Mouse (Mus musculus) heart, embryonic 16.5 days (tissue): ENCODE measurements around the gene Zbed4. TPM values are rescaled to one million over a fixed set of nuclear protein-coding genes. Genes with fewer than 3 reads are reported as not detected.
"Not testable (repeated sequence)": the region's sequence is repeated elsewhere in the genome, so short reads cannot be mapped to it uniquely, and the experiment has no call there.

Experiments used
- ATAC-seq: fragments of 200-750 bp; cut with Nextera tagmentation; replicated peaks from 2 replicates; pipeline ENCODE4 v1.8.0; 2017; ENCODE audit warnings: moderate number of reproducible peaks; ENCODE audit not compliant: insufficient read depth, low FRiP score; ENCODE audit errors: extremely low read depth
- H3K27ac ChIP-seq: fragments of 300-500 bp; sonication (generic); 2 replicates; pipeline ENCODE4 v1.5.1; 2014; ENCODE audit warnings: mild to moderate bottlenecking, low read length, control low read depth, moderate library complexity
- H3K27me3 ChIP-seq: fragments of 300-500 bp; sonication (generic); 2 replicates; pipeline ENCODE4 v1.6.1; 2014; ENCODE audit warnings: low read length, mixed read lengths; ENCODE audit not compliant: control insufficient read depth, insufficient read depth
- H3K36me3 ChIP-seq: fragments of 300-500 bp; sonication (generic); 2 replicates; pipeline ENCODE4 v1.6.1; 2014; ENCODE audit not compliant: control insufficient read depth, insufficient read depth
- H3K4me1 ChIP-seq: fragments of 300-500 bp; sonication (generic); 2 replicates; pipeline ENCODE4 v1.6.1; 2014; ENCODE audit warnings: low read length, mixed read lengths; ENCODE audit not compliant: control insufficient read depth, insufficient read depth
- H3K4me2 ChIP-seq: fragments of 300-500 bp; sonication (generic); 2 replicates; pipeline ENCODE4 v1.6.1; 2014; ENCODE audit warnings: low read depth, mild to moderate bottlenecking, control low read depth, low read length
- H3K4me3 ChIP-seq: fragments of 300-500 bp; sonication (generic); 2 replicates; pipeline ENCODE4 v1.5.1; 2014; ENCODE audit warnings: mild to moderate bottlenecking, control low read depth, low read length
- H3K9ac ChIP-seq: fragments of 300-500 bp; sonication (generic); 2 replicates; pipeline ENCODE4 v1.6.1; 2014; ENCODE audit warnings: low read length, control low read depth
- H3K9me3 ChIP-seq: fragments of 300-500 bp; sonication (generic); replicated peaks from 2 replicates; pipeline ENCODE4 v1.6.1; 2016; ENCODE audit warnings: low read length; ENCODE audit not compliant: control insufficient read depth
- WGBS: fragments of 180-500 bp; shearing (Covaris S2); extraction: QIAGEN DNeasy Blood & Tissue Kit; methylation state at CpG from one replicate; pipeline ENCODE4 v1.1.7; 2014; 5-methylcytosine and 5-hydroxymethylcytosine counted together
- polyA plus RNA-seq: library from polyadenylated mRNA; unstranded; fragments of >200 nt; fragmentation: Nextera tagmentation; extraction: Ambion mirVana; gene quantifications from 2 replicates; pipeline ENCODE4 v1.2.1, GENCODE M21; 2015

Zbed4 gene
- polyA plus RNA-seq, 1 experiment from 2014 or later: 14.1 TPM

GRCm38 (mm10) chr15:88750032-88750431 lies 1.4 kb upstream of the Zbed4 start:
- 81% methylated on average over 10 of the region's 10 CpGs for WGBS
- no peaks in the 10 kb centered on the region for H3K27me3 ChIP-seq
- H3K4me2 ChIP-seq: peak overlapping the region; percentile 91; the same call in 1 of the 2 replicates

GRCm38 (mm10) chr15:88750677-88751563 lies 540 bp upstream of the Zbed4 start:
- peak; percentile 98 for ATAC-seq
- Histone ChIP-seq H3K4me1 (peaks cover 12% of the 10 kb centered on the region), H3K4me2 (peak overlapping the region; percentile 91), H3K4me3 (peak overlapping the region; percentile 86), H3K27ac (peak overlapping the region; percentile 98), H3K27me3 (no peaks in the 10 kb centered on the region), H3K36me3 (0 out of 2 replicates have a peak, but pooled peaks cover 3% of the 10 kb centered on the region), H3K9ac (peak overlapping the region; percentile 85), H3K9me3 (no peaks in the 10 kb centered on the region)
- 6% methylated on average over 53 of the region's 54 CpGs for WGBS

More at GRCm38 (mm10) chr15:88750032-88750431, 1.4 kb upstream of the Zbed4 start:
- H3K9ac ChIP-seq: no peak overlapping the region
- H3K36me3 ChIP-seq: no peaks in the 10 kb centered on the region
- no peak for ATAC-seq
- H3K9me3 ChIP-seq: no peaks in the 10 kb centered on the region
- H3K27ac ChIP-seq: peak overlapping the region; percentile 98; the same call in 1 of the 2 replicates
- no peak overlapping the region for H3K4me3 ChIP-seq
- H3K4me1 ChIP-seq: peaks cover 12% of the 10 kb centered on the region

DNA sequence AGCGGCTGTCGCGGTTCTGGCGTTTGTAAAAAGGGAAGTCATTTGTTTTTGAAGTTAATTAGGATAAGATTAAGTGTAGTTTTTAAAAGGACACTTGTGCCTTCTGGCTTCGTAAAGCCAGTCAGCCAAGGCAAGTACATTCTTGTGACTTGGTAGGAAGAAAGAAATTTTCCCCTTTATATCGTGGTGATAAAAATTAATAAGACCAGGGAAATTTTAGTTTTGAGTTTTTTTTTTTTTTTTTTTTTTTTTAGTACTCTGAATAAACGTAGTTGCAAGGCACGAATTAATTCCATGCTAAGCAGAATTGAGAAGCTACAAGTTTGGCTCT lies 908 bp downstream of the Zbed4 start:
- Histone ChIP-seq H3K4me2 (peak overlapping the region; percentile 67), H3K9me3 (no peaks in the 10 kb centered on the region), H3K36me3 (0 out of 2 replicates have a peak, but pooled peaks cover 3% of the 10 kb centered on the region), H3K27ac (peak overlapping the region; percentile 86), H3K27me3 (no peaks in the 10 kb centered on the region), H3K4me1 (peaks cover 15% of the 10 kb centered on the region), H3K4me3 (peak overlapping the region; percentile 86), H3K9ac (peak overlapping the region; percentile 90)
- no peak for ATAC-seq
- under 1% methylated on average over 8 of the region's 8 CpGs for WGBS

- H3K4me3 ChIP-seq: no peak overlapping the region
- H3K4me1 ChIP-seq: peaks cover 32% of the 10 kb centered on the region
- H3K27me3 ChIP-seq: no peaks in the 10 kb centered on the region
- H3K4me2 ChIP-seq: no peak overlapping the region
- ATAC-seq: no peak
- no peaks in the 10 kb centered on the region for H3K9me3 ChIP-seq
- no peak overlapping the region for H3K9ac ChIP-seq
- WGBS: 63% methylated on average over 2 of the region's 2 CpGs
- peaks cover 7% of the 10 kb centered on the region; the same call in 1 of the 2 replicates for H3K36me3 ChIP-seq
- no peak overlapping the region for H3K27ac ChIP-seq
Measured at GRCm38 (mm10) chr15:88754896-88755295, 3.4 kb downstream of the Zbed4 start.

- WGBS: 94% methylated on average over 18 of the region's 18 CpGs
- Histone ChIP-seq H3K27ac (no peak overlapping the region), H3K4me2 (no peak overlapping the region), H3K4me3 (no peak overlapping the region), H3K9me3 (no peaks in the 10 kb centered on the region), H3K9ac (no peak overlapping the region), H3K36me3 (peaks cover 10% of the 10 kb centered on the region; the same call in 1 of the 2 replicates), H3K27me3 (no peaks in the 10 kb centered on the region), H3K4me1 (peaks cover 28% of the 10 kb centered on the region)
- ATAC-seq: no peak
Measured at GRCm38 (mm10) chr15:88755761-88756160, 4.3 kb downstream of the Zbed4 start.

GRCm38 (mm10) chr15:88758061-88758460 lies 6.6 kb downstream of the Zbed4 start:
- Histone ChIP-seq H3K4me2 (peak overlapping the region; percentile 49), H3K36me3 (peaks cover 21% of the 10 kb centered on the region)
- 36% methylated on average over 3 of the region's 3 CpGs for WGBS

GRCm38 (mm10) chr15:88761551-88761950 lies 10.1 kb downstream of the Zbed4 start:
- no peak overlapping the region for H3K9ac ChIP-seq
- peaks cover 20% of the 10 kb centered on the region for H3K4me1 ChIP-seq
- ATAC-seq: no peak
- H3K27me3 ChIP-seq: no peaks in the 10 kb centered on the region
- 79% methylated on average over 4 of the region's 4 CpGs for WGBS
- peaks cover 27% of the 10 kb centered on the region for H3K36me3 ChIP-seq
- H3K4me3 ChIP-seq: no peak overlapping the region
- no peak overlapping the region for H3K27ac ChIP-seq
- H3K9me3 ChIP-seq: no peaks in the 10 kb centered on the region
- no peak overlapping the region for H3K4me2 ChIP-seq

More at GRCm38 (mm10) chr15:88758061-88758460, 6.6 kb downstream of the Zbed4 start:
- Histone ChIP-seq H3K9ac (no peak overlapping the region), H3K4me3 (no peak overlapping the region), H3K4me1 (peaks cover 23% of the 10 kb centered on the region), H3K9me3 (no peaks in the 10 kb centered on the region), H3K27ac (peak overlapping the region; percentile 70), H3K27me3 (no peaks in the 10 kb centered on the region)
- ATAC-seq: no peak

DNA sequence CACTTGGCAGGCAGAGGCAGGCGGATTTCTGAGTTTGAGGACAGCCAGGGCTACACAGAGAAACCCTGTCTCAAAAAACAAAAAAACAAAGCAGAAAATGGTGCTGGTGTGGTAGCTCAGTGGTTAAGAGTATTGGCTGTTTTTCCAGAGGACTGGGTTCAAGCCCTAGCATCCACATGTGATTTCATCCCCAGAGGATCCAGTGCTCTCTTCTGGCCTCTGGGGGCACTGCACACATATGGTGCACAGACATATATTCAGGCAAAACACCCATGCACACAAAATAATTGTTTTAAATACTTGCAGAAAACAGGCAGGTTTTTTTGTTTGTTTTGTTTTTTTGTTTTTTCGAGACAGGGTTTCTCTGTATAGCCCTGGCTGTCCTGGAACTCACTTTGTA lies 14.7 kb downstream of the Zbed4 start:
- H3K27me3 ChIP-seq, ATAC-seq, H3K9ac ChIP-seq, H3K27ac ChIP-seq, H3K4me1 ChIP-seq, H3K9me3 ChIP-seq, H3K4me2 ChIP-seq, H3K4me3 ChIP-seq: not testable (repeated sequence)
- peaks cover 26% of the 10 kb centered on the region for H3K36me3 ChIP-seq
- WGBS: 91% methylated on average over 2 of the region's 2 CpGs

GRCm38 (mm10) chr15:88768537-88768936 lies 17.1 kb downstream of the Zbed4 start:
- ATAC-seq: no peak
- Histone ChIP-seq H3K27me3 (no peaks in the 10 kb centered on the region), H3K27ac (no peak overlapping the region), H3K4me2 (no peak overlapping the region), H3K4me3 (no peak overlapping the region), H3K9ac (no peak overlapping the region), H3K9me3 (no peaks in the 10 kb centered on the region), H3K36me3 (peaks cover 27% of the 10 kb centered on the region), H3K4me1 (no peaks in the 10 kb centered on the region)
- 90% methylated on average over 1 of the region's 1 CpGs for WGBS
